Mouse (Mus musculus) adrenal gland, postnatal 10 days (tissue): Measurements from ENCODE around the gene Ube2e1. TPM values are rescaled to one million over a fixed set of nuclear protein-coding genes. Genes with fewer than 3 reads are reported as not detected.
"Not testable (repeated sequence)": the region's sequence is repeated elsewhere in the genome, so short reads cannot be mapped to it uniquely, and the experiment has no call there.

ENCODE experiments used
- DNase-seq: peaks from one replicate; pipeline ENCODE4 v3.0.0; 2021; ENCODE audit warnings: mixed read lengths
- total RNA-seq, 2 experiments: library from RNA; stranded (reverse); gene quantifications; 2 replicates each; pipeline ENCODE4 v1.2.3; 2021

Gene Ube2e1
- total RNA-seq, 2 experiments from 2014 or later, result 58.5 to 66.7 TPM

DNA sequence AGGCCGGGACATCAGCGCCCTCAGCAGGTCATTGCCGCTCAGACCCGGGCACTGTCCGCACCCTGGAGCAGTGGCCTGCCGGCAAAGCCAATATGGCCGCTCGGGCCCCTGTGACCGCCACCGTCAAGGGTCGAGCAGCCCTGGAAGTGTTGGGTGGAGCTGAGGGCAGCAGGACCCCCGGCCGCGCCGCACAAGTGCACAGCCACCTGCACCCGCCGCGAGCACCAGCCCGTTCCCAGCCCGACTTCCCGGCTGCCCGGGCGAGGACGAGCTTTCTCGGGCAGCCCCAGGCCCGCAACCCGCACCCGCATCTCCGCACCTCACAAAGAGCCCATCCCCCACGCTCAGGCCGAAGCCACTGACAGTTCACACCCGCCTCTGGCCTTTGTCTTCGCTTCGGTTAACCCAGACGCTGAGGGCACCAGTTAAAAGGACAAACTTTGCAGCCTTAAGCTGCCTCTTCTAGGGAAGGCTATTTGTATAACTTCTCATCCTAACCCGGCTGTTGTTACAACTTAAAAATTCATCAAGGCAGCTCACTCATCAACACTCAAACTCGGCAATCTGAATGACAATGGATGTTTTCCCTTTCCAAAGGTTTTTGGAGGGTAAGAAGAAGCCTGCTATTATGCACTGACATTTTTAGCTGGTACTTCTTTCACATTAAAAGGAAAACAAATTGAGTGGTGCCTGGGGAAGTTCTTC, 4.5 kb downstream of the Ube2e1 start:
- peak; percentile 56 for DNase-seq

GRCm38 (mm10) chr14:18317457-18318411, 13.9 kb downstream of the Ube2e1 start:
- DNase-seq, result no peak

- no peak for DNase-seq
Measured at GRCm38 (mm10) chr14:18304165-18304564, 27.5 kb downstream of the Ube2e1 start.

DNA sequence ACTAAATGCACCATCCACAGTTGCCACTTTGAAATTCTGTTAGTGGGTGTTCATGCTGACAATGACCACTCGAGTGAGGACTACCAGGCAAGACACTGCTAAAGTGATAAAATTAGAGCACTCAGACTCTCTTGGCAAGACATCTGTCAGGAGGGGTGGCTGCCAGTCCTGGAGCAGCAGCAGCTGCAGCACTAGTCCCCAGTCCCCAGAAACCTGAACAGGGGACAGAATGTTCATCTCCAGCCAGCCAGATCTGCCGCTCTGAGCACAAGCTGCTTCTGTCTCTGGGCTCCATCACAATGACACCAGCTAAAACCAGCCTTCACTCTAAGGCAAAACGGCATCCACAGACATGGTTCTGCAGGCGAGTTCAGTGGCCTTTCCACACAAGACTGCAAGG, 28.4 kb downstream of the Ube2e1 start:
- DNase-seq, result no peak

DNA sequence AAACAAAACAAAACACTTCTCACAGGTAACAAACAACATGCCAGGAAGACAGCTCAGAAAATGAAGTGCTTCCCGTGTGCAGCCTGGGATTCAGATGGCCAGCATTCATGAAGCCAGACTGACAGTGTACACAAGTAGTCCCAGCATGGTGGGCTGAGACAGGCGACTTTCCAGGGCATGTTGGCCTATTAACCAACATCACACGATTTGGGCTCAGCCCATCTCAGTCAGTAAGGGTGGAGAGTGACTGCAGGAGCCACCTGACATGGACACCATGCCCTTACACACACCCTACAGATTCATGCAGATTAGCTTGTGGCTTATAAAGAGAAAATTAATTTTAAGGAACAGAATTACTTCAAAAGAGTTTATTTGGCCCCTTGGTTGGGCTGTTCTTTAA, 28.9 kb downstream of the Ube2e1 start:
- no peak for DNase-seq

GRCm38 (mm10) chr14:18301591-18301990, 30.1 kb downstream of the Ube2e1 start:
- no peak for DNase-seq

DNA sequence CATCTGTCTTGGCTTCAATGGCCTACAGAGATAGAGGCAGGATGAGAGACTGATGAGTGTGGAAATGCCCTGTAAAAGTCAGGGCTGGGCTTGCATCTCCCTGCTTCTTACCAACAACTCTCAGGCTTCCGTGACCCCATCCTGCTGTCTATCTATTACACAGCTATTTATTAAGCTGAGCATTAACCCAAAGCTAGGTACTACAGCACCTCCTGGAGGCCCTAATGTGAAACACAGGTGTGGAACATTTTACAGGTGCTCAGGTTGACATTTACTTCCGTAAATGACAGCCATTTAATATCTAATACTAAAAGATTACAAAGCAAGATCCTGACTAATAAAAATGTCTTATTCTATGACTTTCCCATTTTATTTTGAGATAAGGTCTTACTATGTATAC, 31.0 kb downstream of the Ube2e1 start:
- no peak for DNase-seq

- no peak for DNase-seq
Measured at GRCm38 (mm10) chr14:18298874-18299273, 32.8 kb downstream of the Ube2e1 start.

GRCm38 (mm10) chr14:18297441-18297840, 34.2 kb downstream of the Ube2e1 start:
- no peak for DNase-seq

DNA sequence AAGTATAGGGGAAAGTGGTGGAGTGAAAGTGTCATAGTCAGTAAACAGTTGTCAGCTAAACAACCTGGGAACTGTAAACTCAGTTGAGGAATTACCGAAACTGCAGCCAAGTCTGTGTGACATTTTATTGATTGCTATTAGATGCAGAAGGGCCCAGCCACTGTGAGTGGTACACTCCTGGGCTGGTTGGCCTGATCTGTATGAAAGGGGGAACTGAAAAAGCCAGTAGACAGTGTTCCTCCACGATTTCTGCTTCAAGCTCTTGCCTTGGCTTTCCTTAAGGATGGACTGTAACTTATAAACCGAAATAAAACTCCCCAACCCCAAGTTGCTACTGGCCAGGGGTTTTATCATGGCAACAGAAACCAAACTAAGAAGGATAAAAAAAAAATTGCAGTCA, 39.1 kb downstream of the Ube2e1 start:
- no peak for DNase-seq

GRCm38 (mm10) chr14:18292111-18292510, 39.5 kb downstream of the Ube2e1 start:
- DNase-seq, result no peak

GRCm38 (mm10) chr14:18287391-18287790, 44.3 kb downstream of the Ube2e1 start:
- peak; percentile 41 for DNase-seq

GRCm38 (mm10) chr14:18286441-18286840, 45.2 kb downstream of the Ube2e1 start:
- DNase-seq, result no peak

GRCm38 (mm10) chr14:18285476-18285875, 46.2 kb downstream of the Ube2e1 start:
- DNase-seq, result no peak

DNA sequence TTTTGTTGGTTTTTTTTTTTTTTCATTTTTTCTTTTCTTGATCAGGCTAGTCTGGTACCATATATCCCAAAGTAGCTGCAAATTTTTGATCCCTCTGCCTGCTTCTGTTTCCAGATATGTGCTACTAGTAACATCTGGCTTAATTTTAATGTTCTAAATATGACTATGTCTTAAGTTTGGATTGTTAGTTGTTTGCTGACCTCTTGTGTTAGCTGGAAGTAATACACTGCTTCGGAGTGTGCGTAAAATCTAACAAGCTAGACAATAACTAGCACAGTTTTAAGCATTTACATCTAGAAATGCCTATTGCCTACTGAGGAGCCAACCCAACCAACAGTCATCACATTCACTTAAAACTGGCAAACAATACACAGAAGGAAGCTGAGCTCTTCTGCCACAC, 47.1 kb downstream of the Ube2e1 start:
- DNase-seq, result peak; percentile 23

DNA sequence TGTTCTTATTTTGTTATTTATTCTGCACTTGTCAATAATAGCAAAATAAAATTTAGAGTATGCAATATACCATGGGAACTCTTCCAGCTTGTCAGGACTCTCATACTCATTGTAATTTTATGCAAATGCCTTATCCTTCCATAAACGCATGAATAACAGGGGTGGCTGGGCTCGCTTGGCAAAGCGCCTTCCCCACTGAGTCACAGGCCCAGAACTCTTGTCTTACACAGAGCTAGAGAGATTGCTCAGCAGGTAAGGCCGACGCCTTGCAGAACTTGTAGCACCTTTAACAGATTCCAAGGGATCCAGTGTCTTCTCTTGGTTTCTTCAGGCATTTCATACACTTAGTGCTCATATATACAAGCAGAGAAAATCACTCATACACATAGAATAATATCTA, 51.3 kb downstream of the Ube2e1 start:
- no peak for DNase-seq

DNA sequence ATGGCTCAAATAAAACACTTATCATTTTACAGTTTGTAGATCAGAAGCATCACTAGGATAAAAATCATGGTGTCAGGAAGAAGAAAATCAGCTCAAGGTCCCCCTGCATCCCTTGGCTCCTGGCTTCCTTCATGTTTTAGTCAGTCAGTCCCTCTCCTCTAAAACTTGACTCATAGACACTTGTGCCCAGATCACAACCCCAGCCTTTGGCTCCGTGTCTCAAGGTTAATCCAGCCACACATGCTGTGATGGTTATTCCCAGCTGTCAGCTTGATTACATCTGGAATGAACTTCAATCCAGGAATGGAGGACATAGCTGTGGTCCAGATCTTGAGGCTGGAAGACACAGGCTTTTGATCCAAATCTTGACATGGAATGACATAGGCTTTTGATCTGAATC, 57.1 kb downstream of the Ube2e1 start:
- DNase-seq, result no peak

DNA sequence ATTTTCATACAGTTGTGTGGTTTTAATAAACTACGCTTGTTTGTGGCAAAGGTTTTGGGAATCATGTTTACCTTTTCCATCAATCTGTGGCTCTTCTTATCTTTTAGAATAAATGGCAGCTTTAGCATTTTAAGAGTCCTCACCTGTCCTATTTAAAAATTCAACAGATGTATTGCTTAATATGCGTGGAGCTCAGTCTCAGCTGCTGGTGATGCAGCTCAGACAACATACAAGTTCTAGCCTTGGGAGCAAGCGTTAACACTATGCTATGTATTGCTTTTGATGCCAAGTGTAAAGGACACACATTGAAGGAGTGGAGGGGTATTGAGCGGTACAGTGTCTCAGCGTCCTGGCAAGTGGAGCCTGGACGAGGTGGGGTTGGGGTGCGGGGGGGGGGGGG, 60.0 kb downstream of the Ube2e1 start:
- no peak for DNase-seq

DNA sequence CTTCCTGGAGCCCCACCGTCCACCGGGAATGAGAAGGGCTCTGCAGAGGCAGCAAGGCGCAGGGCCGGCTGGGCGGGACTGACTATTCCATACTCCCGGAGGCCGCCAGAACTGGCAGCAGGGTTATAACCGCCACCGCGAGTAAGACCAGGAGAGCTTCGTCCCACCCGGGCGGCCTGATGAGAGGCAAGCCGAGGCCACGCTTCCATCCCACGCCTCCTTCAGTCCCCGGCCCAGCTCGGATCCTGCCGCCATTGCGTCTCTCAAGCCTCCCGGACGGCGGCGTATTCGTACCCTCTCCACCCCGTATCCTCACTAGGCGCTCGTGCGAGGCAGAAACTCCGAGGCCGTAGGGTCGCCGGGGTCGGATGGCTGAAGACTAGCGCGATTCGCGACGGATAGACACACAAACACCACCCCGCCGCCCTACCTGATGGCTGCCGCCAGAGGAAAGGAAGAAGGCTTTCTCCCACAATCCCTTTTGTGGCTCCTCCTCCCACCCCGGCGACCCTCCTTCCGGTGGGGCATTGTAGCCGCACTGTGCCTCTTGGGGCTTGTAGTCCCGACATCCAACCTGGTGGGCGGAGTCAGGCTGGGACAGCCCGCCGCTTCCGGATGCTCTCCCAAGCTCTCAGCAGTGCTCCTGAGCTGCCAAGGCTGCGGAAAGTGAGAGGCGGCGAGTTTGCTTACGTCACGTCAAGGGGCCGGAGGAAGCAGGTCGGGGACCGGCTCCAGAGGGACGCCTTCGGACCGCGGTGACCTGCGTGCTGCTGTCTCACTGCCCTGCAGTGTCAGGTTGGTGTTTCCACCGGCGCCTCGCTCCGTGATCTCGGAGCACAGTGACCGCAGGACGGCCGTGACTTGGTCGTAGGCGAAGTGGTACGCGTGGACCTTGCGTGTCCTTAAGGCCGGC, 60.9 kb downstream of the Ube2e1 start, which contains the start of the genes Nkiras1 and Rpl15:
Gene Nkiras1, plus strand, starts transcription at position 608 of the 913 bp plus-strand sequence.
Gene Rpl15, minus strand, starts transcription at position 863 of the 913 bp plus-strand sequence.
- peak; percentile 98 for DNase-seq

DNA sequence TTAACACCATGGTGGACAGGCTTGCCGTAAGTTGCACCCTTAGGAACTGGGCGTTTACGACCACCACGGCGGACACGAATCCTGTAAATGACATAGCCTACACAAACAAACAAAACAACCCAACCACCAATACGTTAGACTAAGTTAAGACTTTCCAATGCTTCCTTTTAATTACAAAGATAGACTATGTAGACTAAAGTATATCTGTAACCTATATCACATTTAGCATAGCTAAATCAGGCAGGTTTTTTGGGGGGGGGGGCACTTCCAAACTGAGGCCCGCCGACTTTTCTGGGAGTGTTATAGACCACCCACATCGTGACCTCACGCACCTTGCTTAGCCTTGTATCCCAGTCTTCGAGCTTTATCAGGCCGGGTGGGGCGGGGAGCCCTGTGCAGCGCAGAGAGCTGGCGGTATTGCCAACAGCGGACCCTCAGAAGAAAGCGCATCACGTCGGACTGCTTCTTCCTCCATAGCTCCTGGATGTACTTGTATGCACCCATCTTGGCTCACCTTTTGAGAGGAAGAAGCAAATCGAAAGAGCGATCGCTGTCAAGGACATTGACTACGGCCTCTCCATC, 61.6 kb downstream of the Ube2e1 start:
- DNase-seq, result not testable (repeated sequence)

DNA sequence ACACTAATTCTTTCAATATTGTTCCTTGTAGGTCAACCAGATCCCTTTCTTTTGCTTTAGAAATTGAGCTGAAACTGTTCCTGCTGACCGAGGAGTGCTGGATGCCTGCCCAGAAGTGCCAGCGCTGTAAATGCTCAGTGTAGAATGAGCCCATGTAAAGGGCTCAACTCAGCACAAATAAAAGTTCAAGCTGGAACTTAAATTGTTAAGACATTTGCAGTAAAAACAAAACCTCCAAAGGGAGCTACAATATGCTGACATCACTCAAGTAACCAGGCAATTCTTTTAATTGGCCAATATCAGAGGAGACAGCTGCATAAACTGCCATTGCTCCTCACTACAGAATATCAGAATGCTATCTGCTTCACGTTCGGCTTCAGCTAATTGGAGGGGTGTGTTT, 68.2 kb downstream of the Ube2e1 start:
- peak; percentile 60 for DNase-seq

DNA sequence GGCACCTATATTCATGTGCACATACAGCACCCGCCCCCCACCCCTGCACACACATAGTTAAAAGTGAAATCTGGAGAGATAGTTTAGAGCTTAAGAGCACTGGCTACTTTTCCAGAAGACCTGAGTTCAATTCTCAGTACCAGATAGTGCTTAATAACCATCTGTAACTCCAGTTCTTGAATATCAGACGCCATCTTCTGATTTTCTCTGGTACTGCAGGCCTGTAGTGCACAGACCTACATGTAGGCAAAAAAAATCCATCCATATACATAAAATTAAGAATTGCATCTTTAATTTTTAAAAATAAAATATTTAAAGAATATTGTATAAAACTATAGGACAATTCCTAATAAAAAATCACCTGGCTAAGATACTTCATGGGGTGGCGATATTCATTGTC, 70.5 kb downstream of the Ube2e1 start:
- DNase-seq, result no peak
